Mouse (Mus musculus): ENCODE data around the gene Parp9.

- TF ChIP-seq CTCF (IDR thresholded peaks at IDR 0.05; ENCODE audit: extremely low read depth, insufficient read depth, low read length) (no peak), POLR2A (IDR thresholded peaks at IDR 0.05; ENCODE audit: extremely low read depth, insufficient read depth, low read length) (no peak)
These were observed 14.4 kb downstream of the Parp9 start for GRCm38 (mm10) chr16:35952628-35953130.
